Mouse (Mus musculus) macrophage (primary cell): ENCODE measurements around the gene Dnttip1. TPM values are rescaled to one million over a fixed set of nuclear protein-coding genes. Genes with fewer than 3 reads are reported as not detected.

Experiments
- H3K27ac ChIP-seq: fragments of 350-480 bp; formaldehyde crosslinking; 2 replicates; pipeline ENCODE4 v1.9.0; 2021
- H3K36me3 ChIP-seq: fragments of 350-480 bp; formaldehyde crosslinking; 2 replicates; pipeline ENCODE4 v1.9.0; 2021; ENCODE audit errors: inconsistent target
- H3K4me3 ChIP-seq: fragments of 350-480 bp; formaldehyde crosslinking; 2 replicates; pipeline ENCODE4 v1.9.0; 2021; ENCODE audit errors: inconsistent target
- H3K79me2 ChIP-seq: fragments of 350-480 bp; formaldehyde crosslinking; 2 replicates; pipeline ENCODE4 v1.9.0; 2021; ENCODE audit errors: inconsistent target
- WGBS: methylation state at CpG from one replicate; pipeline ENCODE4 v1.1.7; 2026; ENCODE audit warnings: inconsistent platforms; ENCODE audit not compliant: missing documents; 5-methylcytosine and 5-hydroxymethylcytosine counted together
- polyA plus RNA-seq: library from polyadenylated mRNA; stranded (reverse); fragments of 250-400 nt; gene quantifications from 3 replicates; pipeline ENCODE4 v1.2.4, GENCODE M21; 2018; ENCODE audit warnings: inconsistent platforms

Gene Dnttip1
- polyA plus RNA-seq, 1 experiment from 2014 or later, result 27.5 TPM

DNA sequence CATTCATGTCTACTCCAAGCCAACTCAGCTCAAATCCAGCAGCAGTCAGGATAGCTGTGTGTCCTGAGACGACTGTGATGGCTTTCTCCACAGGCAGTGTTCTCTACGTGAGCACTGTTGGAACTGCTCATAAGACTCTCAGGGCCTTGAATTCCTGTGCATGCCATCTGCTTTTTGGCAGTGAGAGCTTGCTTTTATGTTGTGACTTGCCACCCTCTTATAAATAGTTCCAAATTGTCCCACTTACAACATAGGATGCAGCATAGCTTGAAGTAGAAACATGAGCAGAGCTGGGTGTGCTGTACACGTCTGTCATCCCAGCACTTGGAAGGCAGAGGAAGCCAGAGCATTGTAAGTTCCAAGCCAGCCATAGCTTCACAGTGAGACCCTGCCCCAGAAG lies 20.1 kb downstream of the Dnttip1 start:
- Histone ChIP-seq H3K36me3 (peaks cover 58% of the 10 kb centered on the region), H3K4me3 (no peak overlapping the region), H3K27ac (no peak overlapping the region), H3K79me2 (peaks cover 10% of the 10 kb centered on the region)
- 87% methylated on average over 3 of the region's 3 CpGs for WGBS

GRCm38 (mm10) chr2:164767812-164768540 lies 22.2 kb downstream of the Dnttip1 start:
- Histone ChIP-seq H3K27ac (no peak overlapping the region), H3K79me2 (peaks cover 17% of the 10 kb centered on the region), H3K36me3 (peaks cover 37% of the 10 kb centered on the region), H3K4me3 (no peak overlapping the region)
- WGBS, result 94% methylated on average over 15 of the region's 15 CpGs

DNA sequence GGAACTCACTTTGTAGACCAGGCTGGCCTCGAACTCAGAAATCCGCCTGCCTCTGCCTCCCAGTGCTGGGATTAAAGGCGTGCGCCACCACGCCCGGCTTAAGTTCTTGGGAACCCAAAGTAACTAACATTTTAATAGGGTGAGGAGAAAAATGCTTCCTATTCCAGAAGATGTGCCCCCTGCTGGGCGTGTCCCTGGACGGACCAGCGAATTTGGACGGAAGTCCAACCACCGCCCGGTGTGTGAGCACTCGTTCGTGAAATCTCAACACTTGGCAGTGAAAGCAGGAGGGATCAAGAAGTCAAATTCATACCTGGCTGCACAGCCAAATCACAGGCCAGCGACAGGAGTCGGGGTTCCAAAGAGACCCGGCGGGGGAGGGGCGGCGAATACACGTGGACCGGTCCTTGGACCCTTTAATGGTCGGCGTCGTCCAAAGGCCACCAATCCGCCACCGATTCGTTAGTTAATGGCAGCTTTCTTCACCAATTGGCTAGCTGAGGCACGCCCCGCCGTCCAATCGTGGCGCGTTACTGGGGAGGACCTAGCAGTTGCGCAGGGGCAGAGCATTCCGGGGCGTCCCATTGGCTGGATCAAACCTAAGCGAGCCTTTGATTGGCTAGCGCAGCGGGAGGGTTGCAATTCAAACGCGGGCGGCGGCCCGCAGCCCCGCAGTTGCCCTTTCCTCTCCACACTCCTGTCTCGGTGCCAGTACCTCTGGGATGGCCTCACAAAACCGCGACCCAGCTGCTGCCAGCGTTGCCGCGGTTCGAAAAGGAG lies 23.7 kb downstream of the Dnttip1 start, which contains the start of gene Ube2c:
Ube2c (plus strand) TSS at position 641 of the 780 bp plus-strand sequence.
- Histone ChIP-seq H3K79me2 (peaks cover 17% of the 10 kb centered on the region), H3K36me3 (peaks cover 32% of the 10 kb centered on the region), H3K4me3 (peak within 1 kb of the TSS; percentile 87), H3K27ac (peak within 1 kb of the TSS; percentile 72)
- WGBS, result under 1% methylated on average over 52 of the region's 53 CpGs

DNA sequence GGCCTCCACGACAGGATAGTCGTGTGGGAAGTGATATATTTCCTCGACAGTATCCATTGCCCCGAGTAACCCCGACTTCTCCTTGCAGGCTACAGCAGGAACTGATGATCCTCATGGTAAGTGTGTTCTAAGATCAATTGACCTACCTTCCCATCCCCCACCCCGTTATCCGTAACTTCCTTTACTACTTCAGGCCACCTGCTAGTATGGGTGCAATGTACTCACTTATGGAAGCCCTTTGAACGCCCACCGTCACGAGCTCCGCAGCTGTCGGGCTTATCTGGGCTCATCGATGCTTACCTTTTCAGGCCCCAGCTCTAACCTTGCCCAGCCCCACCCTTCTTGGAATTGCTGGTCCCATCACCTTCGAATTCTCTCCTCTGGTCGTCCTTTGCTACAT lies 24.5 kb downstream of the Dnttip1 start:
- 8% methylated on average over 15 of the region's 15 CpGs for WGBS
- peaks cover 27% of the 10 kb centered on the region for H3K36me3 ChIP-seq

GRCm38 (mm10) chr2:164771123-164771522 lies 25.3 kb downstream of the Dnttip1 start:
- Histone ChIP-seq H3K27ac (peak overlapping the region; percentile 72; the same call in 1 of the 2 replicates), H3K4me3 (peak overlapping the region; percentile 87), H3K79me2 (peaks cover 17% of the 10 kb centered on the region), H3K36me3 (peaks cover 19% of the 10 kb centered on the region)
- 81% methylated on average over 8 of the region's 8 CpGs for WGBS

More for the DNA sequence above, 24.5 kb downstream of the Dnttip1 start:
- H3K27ac ChIP-seq, result peak overlapping the region; percentile 72
- H3K4me3 ChIP-seq, result peak overlapping the region; percentile 87
- H3K79me2 ChIP-seq, result peaks cover 17% of the 10 kb centered on the region

DNA sequence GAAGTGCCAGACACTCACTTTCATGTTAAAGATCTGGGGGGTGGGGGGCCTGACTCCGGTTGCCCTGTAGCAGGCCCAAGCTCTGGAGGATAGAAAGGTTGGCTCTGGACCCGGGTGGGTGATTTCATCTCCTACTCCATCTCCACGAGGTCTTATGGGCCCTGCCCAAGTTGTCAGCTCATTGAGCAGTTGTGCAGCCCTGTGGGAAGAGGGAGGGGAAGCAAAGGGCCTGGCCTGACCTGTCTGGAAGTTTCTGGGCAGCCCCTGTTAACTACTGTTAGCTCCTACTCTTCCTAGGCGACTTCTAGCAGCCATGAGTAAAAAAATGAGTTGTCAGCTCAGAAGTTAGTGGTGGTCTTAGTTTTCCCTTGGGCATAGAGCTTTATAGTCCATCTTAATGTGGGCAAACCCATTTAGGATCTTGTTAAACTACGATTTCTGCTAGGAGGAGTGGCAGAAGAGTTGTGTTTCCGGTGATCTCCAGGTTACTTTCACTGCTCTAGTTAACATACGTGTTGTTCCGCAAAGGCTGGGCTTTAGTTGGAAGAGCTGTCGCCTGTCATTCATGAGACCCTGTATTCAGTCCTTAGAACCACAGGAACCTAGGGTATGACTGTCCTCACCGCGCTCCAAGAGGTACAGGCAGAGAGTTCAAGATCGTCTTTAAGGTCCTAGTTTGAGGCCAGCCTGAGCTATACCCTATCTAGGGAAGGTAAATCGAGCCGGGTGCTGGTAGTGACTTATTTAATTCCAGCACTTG lies 27.6 kb downstream of the Dnttip1 start:
- WGBS, result 91% methylated on average over 14 of the region's 14 CpGs
- no peaks in the 10 kb centered on the region for H3K36me3 ChIP-seq
- H3K79me2 ChIP-seq, result peaks cover 17% of the 10 kb centered on the region
- H3K4me3 ChIP-seq, result no peak overlapping the region
- H3K27ac ChIP-seq, result no peak overlapping the region

- H3K4me3 ChIP-seq, result no peak overlapping the region
- peaks cover 17% of the 10 kb centered on the region for H3K79me2 ChIP-seq
- 82% methylated on average over 5 of the region's 5 CpGs for WGBS
- no peak overlapping the region for H3K27ac ChIP-seq
- H3K36me3 ChIP-seq, result no peaks in the 10 kb centered on the region
Measured at GRCm38 (mm10) chr2:164773989-164774364, 28.2 kb downstream of the Dnttip1 start.

GRCm38 (mm10) chr2:164776130-164776529 lies 30.3 kb downstream of the Dnttip1 start:
- Histone ChIP-seq H3K27ac (no peak overlapping the region), H3K4me3 (no peak overlapping the region), H3K36me3 (no peaks in the 10 kb centered on the region), H3K79me2 (peaks cover 3% of the 10 kb centered on the region)
- 91% methylated on average over 6 of the region's 6 CpGs for WGBS

DNA sequence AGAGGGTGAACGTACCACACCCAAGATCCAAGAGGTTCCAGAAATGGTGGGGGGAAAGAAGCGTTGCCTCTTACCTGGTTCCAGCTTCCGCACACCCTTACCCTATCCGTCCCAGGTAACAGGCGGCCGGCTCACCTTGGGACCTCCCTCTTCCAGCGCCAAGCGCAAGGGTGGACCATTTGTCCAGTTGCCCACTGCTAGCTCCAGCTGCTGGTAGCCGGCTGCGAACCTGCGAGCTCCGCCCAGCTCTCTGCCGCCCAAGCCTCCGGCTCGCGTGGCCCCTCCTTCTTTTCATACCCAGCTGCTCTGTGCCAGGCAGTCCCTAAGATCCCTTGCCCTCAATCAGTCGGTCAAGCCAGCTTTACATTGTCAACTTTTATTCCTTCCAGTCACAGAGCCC lies 31.0 kb downstream of the Dnttip1 start:
- Histone ChIP-seq H3K4me3 (no peak overlapping the region), H3K79me2 (no peaks in the 10 kb centered on the region), H3K27ac (no peak overlapping the region), H3K36me3 (no peaks in the 10 kb centered on the region)
- WGBS, result 76% methylated on average over 17 of the region's 17 CpGs

GRCm38 (mm10) chr2:164777246-164778014 lies 31.6 kb downstream of the Dnttip1 start:
- Histone ChIP-seq H3K79me2 (no peaks in the 10 kb centered on the region), H3K4me3 (no peak overlapping the region), H3K27ac (no peak overlapping the region), H3K36me3 (no peaks in the 10 kb centered on the region)
- 87% methylated on average over 30 of the region's 30 CpGs for WGBS

GRCm38 (mm10) chr2:164778015-164778287 lies 32.2 kb downstream of the Dnttip1 start:
- Histone ChIP-seq H3K4me3 (no peak overlapping the region), H3K36me3 (no peaks in the 10 kb centered on the region), H3K27ac (no peak overlapping the region), H3K79me2 (no peaks in the 10 kb centered on the region)
- 93% methylated on average over 11 of the region's 11 CpGs for WGBS

GRCm38 (mm10) chr2:164778809-164779208 lies 33.0 kb downstream of the Dnttip1 start:
- 88% methylated on average over 7 of the region's 7 CpGs for WGBS

GRCm38 (mm10) chr2:164779481-164780086 lies 33.8 kb downstream of the Dnttip1 start, which contains the start of gene Tnnc2:
Gene Tnnc2, minus strand, starts transcription at chr2:164779967.
- H3K79me2 ChIP-seq, result no peaks in the 10 kb centered on the region
- WGBS, result 78% methylated on average over 8 of the region's 8 CpGs
- no peak within 1 kb of the TSS for H3K4me3 ChIP-seq
- no peak within 1 kb of the TSS for H3K27ac ChIP-seq
- H3K36me3 ChIP-seq, result no peaks in the 10 kb centered on the region

More at GRCm38 (mm10) chr2:164778809-164779208, 33.0 kb downstream of the Dnttip1 start:
- H3K36me3 ChIP-seq, result no peaks in the 10 kb centered on the region
- no peak overlapping the region for H3K4me3 ChIP-seq
- H3K27ac ChIP-seq, result no peak overlapping the region
- H3K79me2 ChIP-seq, result no peaks in the 10 kb centered on the region

- Histone ChIP-seq H3K27ac (no peak overlapping the region), H3K36me3 (no peaks in the 10 kb centered on the region), H3K4me3 (no peak overlapping the region), H3K79me2 (no peaks in the 10 kb centered on the region)
- WGBS, result 78% methylated on average over 4 of the region's 4 CpGs
Measured at GRCm38 (mm10) chr2:164781876-164782275, 36.1 kb downstream of the Dnttip1 start.
